ENCODE assay signal across 8 mouse cellular contexts in genomic region chr6:141487266-141487665, GRCm38 (mm10). TPM values are rescaled to one million over a fixed set of nuclear protein-coding genes. Genes with fewer than 3 reads are reported as not detected.
DNase-seq lines count a peak whose midpoint lies in the region; ATAC-seq and TF ChIP-seq lines count a peak whose summit lies in the region.

No protein-coding gene starts in this region.

- 71% methylated on average over 7 of the region's 7 CpGs for WGBS in stomach, postnatal 0 days

- H3K36me3 ChIP-seq in stomach, postnatal 0 days (ENCODE audit: control insufficient read depth, insufficient read depth, low read length): no peaks in the 10 kb centered on the region; the same call in 1 of the 2 replicates

- no peak for TF ChIP-seq EP300 in stomach, postnatal 0 days (optimal IDR thresholded peaks at IDR 0.05)

- DNase-seq in kidney, adult 9 months: peak; percentile 34
- no peak for DNase-seq in kidney, postnatal 25 days
- peak; percentile 62 for DNase-seq in MN1 (ENCODE audit: low spot score)
- peak; percentile 37 for DNase-seq in embryo, embryonic 9.5 days (ENCODE audit: extremely low spot score)
- peak; percentile 17 to 63 for DNase-seq in left cerebral cortex, postnatal 25 days (ENCODE audit: low spot score in 2 of 2)
- DNase-seq in stomach, postnatal 0 days (ENCODE audit: low spot score): no peak
- DNase-seq in thymus, postnatal 36 days: no peak

- no peaks in the 10 kb centered on the region for H3K9me3 ChIP-seq in stomach, postnatal 0 days (ENCODE audit: control insufficient read depth, low read length)

- H3K9ac ChIP-seq in stomach, postnatal 0 days (ENCODE audit: low read length): no peak overlapping the region

- H3K27ac ChIP-seq in stomach, postnatal 0 days (replicated peaks): no peak overlapping the region

- ATAC-seq in stomach, postnatal 0 days (ENCODE audit: low FRiP score, low TSS enrichment): no peak
- no peak for ATAC-seq in granulocyte monocyte progenitor cell, adult 5-6 weeks (replicated peaks; ENCODE audit: poor library complexity, severe bottlenecking)

- intact Hi-C loops in left cerebral cortex, postnatal 25 days (cut with DNase I): loop anchor here (2.0 to 5.0 kb wide), 4 partner anchors 90 to 1030 kb away; no protein-coding TSS in a partner anchor

- no peaks in the 10 kb centered on the region for H3K27me3 ChIP-seq in stomach, postnatal 0 days (ENCODE audit: control insufficient read depth, insufficient read depth, low read length)

- H3K4me1 ChIP-seq in stomach, postnatal 0 days (replicated peaks; ENCODE audit: control insufficient read depth, insufficient read depth): no peaks in the 10 kb centered on the region

- no peak overlapping the region for H3K4me2 ChIP-seq in stomach, postnatal 0 days (replicated peaks; ENCODE audit: low read depth)

- TF ChIP-seq CTCF in stomach, postnatal 0 days (IDR thresholded peaks at IDR 0.05; ENCODE audit: low read depth): peak; percentile 71

- no peak overlapping the region for H3K4me3 ChIP-seq in stomach, postnatal 0 days (ENCODE audit: low read depth, low read length)

RNA-seq across cellular contexts. Expression of gene Slco1c1, which starts 36.9 kb away (rescaled TPM):
- 10 to 100 TPM; 73.2 to 79.7 TPM for total RNA-seq in left cerebral cortex, postnatal 25 days (2021)
- polyA plus RNA-seq in stomach, postnatal 0 days (2015; fragmentation: Nextera tagmentation; extraction: Ambion mirVana): 0.08 and 0.15 TPM in 2 replicates
- not detected in 2 replicates for total RNA-seq in granulocyte monocyte progenitor cell, adult 5-6 weeks (2014; fragmentation: Nextera tagmentation)
- total RNA-seq in granulocyte monocyte progenitor cell, adult 5-6 weeks (2017): not detected in 2 replicates

Comparison
In these comparisons a context has a peak if more than half of its experiments do, and no peak if none do; other contexts are left out.
1. DNase-seq: peak in kidney, adult 9 months (single experiment), MN1 (single experiment), embryo, embryonic 9.5 days (single experiment) and left cerebral cortex, postnatal 25 days (2 of 2); none in kidney, postnatal 25 days (0 of 2), stomach, postnatal 0 days (single experiment) and thymus, postnatal 36 days (0 of 2).
2. RNA of gene Slco1c1, which starts 36.9 kb away (total RNA-seq): 73.2 to 79.7 TPM in left cerebral cortex, postnatal 25 days; not detected in granulocyte monocyte progenitor cell, adult 5-6 weeks; every median in the first group is over 10 times any median in the second.